Mouse (Mus musculus): ENCODE data around the gene Irf4.

The Irf4 gene

GRCm38 (mm10) chr13:30738310-30738840 lies 10.7 kb upstream of the Irf4 start:
- no peak for DNase-seq

GRCm38 (mm10) chr13:30741172-30741571 lies 7.9 kb upstream of the Irf4 start:
- DNase-seq, result no peak

- DNase-seq, result no peak
Observed at GRCm38 (mm10) chr13:30742411-30742970, 6.5 kb upstream of the Irf4 start.

DNA sequence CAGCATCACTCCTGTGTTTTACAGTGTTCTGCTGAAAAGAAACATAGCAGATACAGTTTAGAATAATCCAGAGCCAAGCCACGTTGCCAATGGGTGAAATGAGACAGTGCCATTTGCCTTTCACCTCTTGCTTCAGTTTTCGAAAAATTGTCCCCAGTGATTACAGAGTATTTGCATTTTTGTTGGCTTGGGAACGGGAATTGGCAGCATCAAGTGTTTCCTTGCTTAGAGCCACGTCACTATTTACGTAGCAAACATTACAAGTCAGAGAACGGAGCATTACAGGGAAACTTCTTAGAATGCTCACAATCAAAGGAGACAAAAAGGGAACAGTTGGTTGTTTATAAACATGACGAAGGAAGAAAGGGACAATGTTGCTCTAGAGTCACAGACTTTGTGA lies 3.9 kb upstream of the Irf4 start:
- no peak for DNase-seq

- no peak for DNase-seq
Observed at GRCm38 (mm10) chr13:30747068-30747467, 2.0 kb upstream of the Irf4 start.

- DNase-seq, result no peak
Observed at GRCm38 (mm10) chr13:30747504-30747903, 1.5 kb upstream of the Irf4 start.

GRCm38 (mm10) chr13:30748321-30748720 lies 705 bp upstream of the Irf4 start:
- no peak for DNase-seq

GRCm38 (mm10) chr13:30749557-30750141 lies 623 bp downstream of the Irf4 start:
- DNase-seq, result peak in 1 of 2 experiments; percentile 28

GRCm38 (mm10) chr13:30750461-30751303 lies 1.7 kb downstream of the Irf4 start:
- DNase-seq, result peak; percentile 34 to 51

DNA sequence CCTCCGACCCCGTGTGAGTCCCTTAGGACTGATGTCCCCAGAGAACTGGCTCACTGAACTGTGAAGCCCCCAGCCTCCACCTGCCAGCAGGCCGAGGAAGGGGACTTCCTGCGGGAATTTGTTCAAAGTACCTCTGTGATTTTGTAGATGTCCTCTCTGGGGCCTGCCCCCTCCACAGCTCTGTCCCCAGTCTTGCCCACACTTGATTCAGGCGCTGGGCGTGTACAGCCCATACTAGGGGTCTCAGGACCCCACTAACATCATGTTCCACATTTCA lies 2.2 kb downstream of the Irf4 start:
- DNase-seq, result peak in 1 of 2 experiments; percentile 21

- peak in 1 of 2 experiments; percentile 8 for DNase-seq
Observed at GRCm38 (mm10) chr13:30752581-30753187, 3.7 kb downstream of the Irf4 start.

DNA sequence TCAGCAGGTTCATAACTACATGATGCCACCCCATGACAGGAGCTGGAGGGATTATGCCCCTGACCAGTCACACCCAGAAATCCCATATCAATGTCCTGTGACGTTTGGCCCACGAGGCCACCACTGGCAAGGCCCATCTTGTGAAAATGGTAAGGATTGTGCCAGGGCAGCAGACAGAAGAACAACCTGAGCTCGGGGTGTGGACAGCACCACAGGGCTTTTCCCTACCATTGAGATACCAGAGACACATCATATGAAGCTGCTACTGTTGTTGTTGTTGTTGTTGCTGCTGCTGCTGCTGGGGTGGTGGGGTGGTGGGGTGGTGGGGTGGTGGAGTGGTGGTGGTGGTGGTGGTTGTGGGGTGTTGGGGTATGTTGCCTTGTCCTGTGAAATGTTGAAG lies 4.4 kb downstream of the Irf4 start:
- peak in 1 of 2 experiments; percentile 2 for DNase-seq

DNA sequence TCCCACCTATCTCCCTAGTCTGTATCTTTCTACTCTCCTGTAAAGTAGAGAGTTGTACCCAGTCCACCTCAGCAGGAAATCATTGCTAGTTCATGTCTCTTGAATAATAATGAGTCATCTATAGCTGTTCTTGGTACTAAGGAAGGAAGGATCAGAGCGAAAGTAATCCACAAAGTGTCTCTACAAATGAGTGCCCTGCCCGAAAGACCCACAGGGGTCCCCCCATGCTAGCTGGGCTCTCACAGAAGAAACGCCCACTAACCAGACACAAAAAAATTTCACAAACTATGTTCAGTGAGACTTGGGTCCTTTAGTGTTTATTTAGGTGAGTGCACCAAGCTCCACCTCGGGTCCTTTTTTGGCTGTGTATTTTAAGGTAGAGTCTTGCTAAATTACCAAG lies 5.0 kb downstream of the Irf4 start:
- DNase-seq, result peak in 1 of 2 experiments; percentile 1

DNA sequence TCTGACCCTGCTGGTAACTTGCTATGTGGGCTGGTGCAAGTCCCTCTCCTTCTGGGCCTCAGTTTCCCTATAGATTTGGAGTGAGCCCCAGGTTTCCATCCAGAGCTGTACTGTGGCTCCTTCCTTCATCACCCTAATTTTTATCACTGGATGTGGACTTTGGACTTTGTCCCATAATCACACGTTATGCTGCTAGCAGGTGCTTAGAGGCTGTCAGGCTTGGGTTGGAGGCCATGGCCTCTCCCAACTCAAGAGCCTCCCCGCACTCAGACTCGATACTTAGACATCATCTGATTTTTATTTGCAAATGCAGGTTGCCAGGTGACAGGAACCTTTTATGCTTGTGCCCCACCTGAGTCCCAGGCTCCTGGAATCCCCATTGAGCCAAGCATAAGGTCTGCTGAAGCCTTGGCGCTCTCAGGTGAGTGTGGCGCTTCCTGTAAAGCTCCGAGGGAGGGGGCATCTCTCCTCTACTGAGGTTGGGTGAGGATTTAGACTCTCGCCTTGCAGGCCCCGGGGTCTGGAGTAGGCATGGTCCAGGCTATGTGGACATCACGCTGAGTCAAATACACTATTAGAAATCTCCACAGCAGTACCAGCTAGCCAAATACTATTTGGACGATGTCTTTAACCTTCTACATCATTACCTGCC lies 5.9 kb downstream of the Irf4 start:
- peak in 1 of 2 experiments; percentile 5 for DNase-seq

GRCm38 (mm10) chr13:30755577-30755976 lies 6.6 kb downstream of the Irf4 start:
- DNase-seq, result no peak

GRCm38 (mm10) chr13:30755998-30756639 lies 7.1 kb downstream of the Irf4 start:
- peak in 1 of 2 experiments; percentile 3 for DNase-seq

DNA sequence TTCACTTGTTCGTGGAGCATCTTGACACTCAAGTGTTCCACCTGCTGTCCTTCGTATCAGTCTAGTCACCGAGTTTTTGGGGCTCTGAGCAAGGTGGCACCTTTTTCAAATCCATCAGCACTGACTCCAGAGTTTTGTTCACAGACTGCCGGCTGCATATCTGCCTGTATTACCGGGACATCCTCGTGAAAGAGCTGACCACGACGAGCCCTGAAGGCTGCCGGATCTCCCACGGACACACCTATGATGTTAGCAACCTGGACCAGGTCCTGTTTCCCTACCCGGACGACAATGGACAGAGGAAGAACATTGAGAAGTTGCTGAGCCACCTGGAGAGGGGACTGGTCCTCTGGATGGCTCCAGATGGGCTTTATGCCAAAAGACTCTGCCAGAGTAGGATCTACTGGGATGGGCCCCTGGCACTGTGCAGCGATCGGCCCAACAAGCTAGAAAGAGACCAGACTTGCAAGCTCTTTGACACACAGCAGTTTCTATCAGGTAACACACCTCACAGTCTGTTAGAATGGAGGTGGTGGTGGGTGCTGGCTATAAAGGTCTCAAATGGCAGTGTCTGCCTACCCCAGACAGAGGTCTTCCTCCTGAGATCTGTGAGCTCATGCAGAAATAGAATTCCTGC lies 8.4 kb downstream of the Irf4 start:
- peak in 1 of 2 experiments; percentile 1 for DNase-seq

DNA sequence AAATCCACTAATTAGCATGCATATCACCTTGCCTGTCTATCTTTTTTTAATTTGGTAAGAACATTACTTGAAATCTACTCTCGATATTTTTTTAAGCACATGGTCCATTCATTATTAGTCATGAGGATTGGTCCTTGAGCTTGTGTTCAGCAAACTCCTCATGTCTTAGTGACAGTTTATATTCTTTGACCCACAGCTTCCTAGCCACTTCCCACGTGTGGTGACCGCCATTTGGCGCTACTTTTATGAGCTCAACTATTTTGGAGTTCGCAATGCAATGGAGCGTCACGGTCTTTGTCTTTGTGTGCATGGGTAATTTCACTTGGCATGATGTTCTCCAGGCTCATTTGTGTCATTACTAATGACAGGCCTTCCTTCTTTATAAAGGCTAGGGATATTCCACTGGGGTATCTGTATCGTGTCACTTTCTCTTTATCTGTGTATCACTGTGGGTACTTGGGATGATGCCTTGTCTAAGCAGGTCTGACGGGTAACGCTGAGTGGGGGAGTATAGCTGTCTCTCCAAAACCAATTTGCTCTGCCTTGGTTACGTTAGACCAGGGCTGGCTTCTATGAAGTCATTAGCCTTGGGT lies 9.9 kb downstream of the Irf4 start:
- peak in 1 of 2 experiments; percentile 2 for DNase-seq

- DNase-seq, result no peak
Observed at GRCm38 (mm10) chr13:30760374-30761090, 11.5 kb downstream of the Irf4 start.

DNA sequence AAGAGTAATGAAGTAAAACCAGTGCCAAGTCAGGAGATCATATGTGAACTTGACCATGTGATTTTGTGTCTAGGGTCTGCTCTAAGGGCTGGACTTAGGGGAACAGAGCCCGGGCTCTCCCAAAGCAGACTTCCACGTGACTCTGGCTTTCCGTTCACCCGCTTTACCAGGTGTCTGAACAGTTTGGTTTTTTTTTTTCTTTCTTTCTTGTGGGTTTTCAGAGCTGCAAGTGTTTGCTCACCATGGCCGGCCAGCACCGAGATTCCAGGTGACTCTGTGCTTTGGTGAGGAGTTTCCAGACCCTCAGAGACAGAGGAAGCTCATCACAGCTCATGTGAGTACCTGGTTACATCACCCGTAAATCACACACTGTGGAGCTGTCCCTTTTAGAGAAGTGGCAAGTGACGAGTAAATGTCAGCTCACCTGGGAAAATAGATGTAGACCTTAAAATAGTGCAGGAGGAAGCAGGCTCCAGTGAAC lies 12.2 kb downstream of the Irf4 start:
- peak in 1 of 2 experiments; percentile 43 for DNase-seq

GRCm38 (mm10) chr13:30762224-30762623 lies 13.2 kb downstream of the Irf4 start:
- DNase-seq, result no peak

All from spleen, adult 18-20 months (tissue).